In the genomic region with DNA sequence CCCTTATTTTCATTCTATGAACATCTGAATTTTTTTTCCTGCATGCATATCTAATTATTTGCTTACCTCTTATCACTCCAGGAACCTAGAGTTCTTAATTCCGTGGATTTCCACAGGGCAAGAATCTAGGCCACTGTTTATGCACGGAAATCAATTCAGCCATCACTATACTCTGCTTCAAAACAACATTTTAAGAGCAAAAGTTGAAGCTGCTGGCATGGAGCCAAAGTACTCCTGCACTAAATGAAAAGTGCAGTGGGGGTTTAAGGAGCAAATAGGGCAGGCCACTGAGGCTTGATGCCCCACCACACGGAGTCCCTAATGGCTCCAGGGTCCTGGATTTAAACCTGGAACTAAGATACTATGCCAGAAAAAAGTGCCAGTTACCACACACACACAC, we compare ENCODE assay signal across 14 mouse cellular contexts. TPM values are rescaled to one million over a fixed set of nuclear protein-coding genes. Genes with fewer than 3 reads are reported as not detected.
A peak's percentile ranks its signal among the peaks of the same experiment; 100 is the strongest.
DNase-seq lines count a peak whose midpoint lies in the region; ATAC-seq and TF ChIP-seq lines count a peak whose summit lies in the region.
"Had no signal": no experiment of that assay in that cellular context is flagged by ENCODE, and none has a peak within 500 bp of the region (broad histone marks: within the 10 kb centered on the region; RNA-seq: fewer than 3 reads in every experiment).

No protein-coding gene starts in this region.

- intact Hi-C loops in heart, postnatal 25 days (cut with DNase I) = no loop called here

- no peaks in the 10 kb centered on the region for H3K27me3 ChIP-seq in heart, embryonic 16.5 days (ENCODE audit: control insufficient read depth, insufficient read depth, low read length)
- H3K27me3 ChIP-seq in liver, postnatal 0 days (ENCODE audit: insufficient read depth, low read length) = no peaks in the 10 kb centered on the region
- no peaks in the 10 kb centered on the region for H3K27me3 ChIP-seq in liver, embryonic 11.5 days (replicated peaks; ENCODE audit: control insufficient read depth, insufficient read depth, low read length)
- H3K27me3 ChIP-seq: liver, embryonic 13.5 days had no signal

- no peak overlapping the region for H3K4me3 ChIP-seq in heart, embryonic 16.5 days (ENCODE audit: low read length)
- H3K4me3 ChIP-seq in liver, postnatal 0 days (ENCODE audit: low read depth, low read length) = no peak overlapping the region
- no peak overlapping the region for H3K4me3 ChIP-seq in liver, embryonic 11.5 days (ENCODE audit: low read depth, low read length)
- H3K4me3 ChIP-seq: liver, embryonic 13.5 days had no signal

- H3K9ac ChIP-seq in heart, embryonic 16.5 days (ENCODE audit: low read length) = peak overlapping the region; percentile 30; the same call in 1 of the 2 replicates
- no peak overlapping the region for H3K9ac ChIP-seq in liver, postnatal 0 days (replicated peaks)
- H3K9ac ChIP-seq in liver, embryonic 11.5 days (ENCODE audit: low read depth, low read length) = no peak overlapping the region
- H3K9ac ChIP-seq: liver, embryonic 13.5 days had no signal

- peak; percentile 15 to 37 for DNase-seq in adrenal gland, postnatal 36 days
- no peak for DNase-seq in adrenal gland, adult 18-20 months (ENCODE audit: low spot score in 2 of 2)
- DNase-seq in heart, postnatal 25 days (ENCODE audit: low spot score) = no peak
- DNase-seq in liver, postnatal 0 days = peak; percentile 40
- DNase-seq in liver, embryonic 11.5 days (ENCODE audit: low spot score) = no peak
- peak; percentile 27 for DNase-seq in MN1 (ENCODE audit: low spot score)
- no peak for DNase-seq in ovary, postnatal 36 days (ENCODE audit: low spot score)
- DNase-seq: cerebellum, postnatal 36 days; gastrocnemius, postnatal 25 days; liver, embryonic 13.5 days; thymus, postnatal 4 days had no signal

- H3K4me2 ChIP-seq in heart, embryonic 16.5 days (ENCODE audit: low read depth, low read length) = no peak overlapping the region
- H3K4me2 ChIP-seq in liver, postnatal 0 days (ENCODE audit: low read depth, low read length) = no peak overlapping the region
- no peak overlapping the region for H3K4me2 ChIP-seq in liver, embryonic 11.5 days
- H3K4me2 ChIP-seq: liver, embryonic 13.5 days had no signal

- 36% methylated on average over 3 of the region's 3 CpGs for WGBS in heart, embryonic 16.5 days
- 37% methylated on average over 3 of the region's 3 CpGs for WGBS in liver, postnatal 0 days (ENCODE audit: insufficient replicate concordance)
- 59% methylated on average over 3 of the region's 3 CpGs for WGBS in liver, embryonic 11.5 days

- H3K4me1 ChIP-seq in heart, embryonic 16.5 days (ENCODE audit: control insufficient read depth, insufficient read depth, low read length) = peaks cover 46% of the 10 kb centered on the region
- H3K4me1 ChIP-seq in liver, postnatal 0 days (ENCODE audit: insufficient read depth) = 0 out of 2 replicates have a peak, but pooled peaks cover 3% of the 10 kb centered on the region
- H3K4me1 ChIP-seq in liver, embryonic 11.5 days (replicated peaks; ENCODE audit: control insufficient read depth, insufficient read depth, low read length) = peaks cover 35% of the 10 kb centered on the region

- no peaks in the 10 kb centered on the region for H3K9me3 ChIP-seq in heart, embryonic 16.5 days (replicated peaks; ENCODE audit: control insufficient read depth, low read length)
- no peaks in the 10 kb centered on the region for H3K9me3 ChIP-seq in liver, postnatal 0 days (ENCODE audit: low read length)
- H3K9me3 ChIP-seq in liver, embryonic 11.5 days (ENCODE audit: control insufficient read depth, low read length) = no peaks in the 10 kb centered on the region
- H3K9me3 ChIP-seq: liver, embryonic 13.5 days had no signal

- peaks cover 7% of the 10 kb centered on the region for H3K36me3 ChIP-seq in heart, embryonic 16.5 days (ENCODE audit: control insufficient read depth, insufficient read depth)
- H3K36me3 ChIP-seq in liver, postnatal 0 days (replicated peaks; ENCODE audit: insufficient read depth, low read length) = no peaks in the 10 kb centered on the region
- no peaks in the 10 kb centered on the region for H3K36me3 ChIP-seq in liver, embryonic 11.5 days (ENCODE audit: control insufficient read depth, insufficient read depth, low read length)
- H3K36me3 ChIP-seq: liver, embryonic 13.5 days had no signal

- ATAC-seq in heart, embryonic 16.5 days (replicated peaks; ENCODE audit: extremely low read depth, insufficient read depth, low FRiP score) = no peak
- ATAC-seq in liver, postnatal 0 days = peak; percentile 70
- ATAC-seq in liver, embryonic 11.5 days (replicated peaks; ENCODE audit: low FRiP score) = no peak
- ATAC-seq: hindbrain, embryonic 16.5 days had no signal

- no peak for TF ChIP-seq EP300 in liver, postnatal 0 days (IDR thresholded peaks at IDR 0.05; ENCODE audit: low read depth)

- no peak for TF ChIP-seq CTCF in liver, postnatal 0 days (IDR thresholded peaks at IDR 0.05; ENCODE audit: low read depth)

- peak overlapping the region; percentile 48 for H3K27ac ChIP-seq in heart, embryonic 16.5 days (ENCODE audit: low read length)
- no peak overlapping the region for H3K27ac ChIP-seq in liver, postnatal 0 days (ENCODE audit: low read depth)
- no peak overlapping the region for H3K27ac ChIP-seq in liver, embryonic 11.5 days (ENCODE audit: low read depth, low read length)
- H3K27ac ChIP-seq: liver, embryonic 13.5 days; macrophage had no signal

RNA-seq across cellular contexts. Expression of gene Meis1, which starts 47.2 kb away (rescaled TPM):
- total RNA-seq in adrenal gland, postnatal 36 days (2021) = 10 to 100 TPM; 56.0 to 57.4 TPM
- 10 to 100 TPM; 31.2 to 49.4 TPM for total RNA-seq in adrenal gland, adult 18-20 months (2021)
- polyA plus RNA-seq in heart, embryonic 16.5 days (2015; fragmentation: Nextera tagmentation; extraction: Ambion mirVana) = 59.8 and 61.6 TPM in 2 replicates
- 10 to 100 TPM; 26.5 to 31.4 TPM for total RNA-seq in heart, postnatal 25 days (2021)
- polyA plus RNA-seq in liver, postnatal 0 days (2015; fragmentation: Nextera tagmentation; extraction: Ambion mirVana) = 6.7 TPM in 2 replicates
- polyA plus RNA-seq in liver, embryonic 11.5 days (2014; fragmentation: Nextera tagmentation; extraction: Ambion mirVana) = 44.7 and 46.6 TPM in 2 replicates

Comparison
In these comparisons a context has a peak if more than half of its experiments do, and no peak if none do; other contexts are left out.
1. DNase-seq: peak in adrenal gland, postnatal 36 days (2 of 2), liver, postnatal 0 days (single experiment) and MN1 (single experiment); none in adrenal gland, adult 18-20 months (0 of 2), heart, postnatal 25 days (single experiment), liver, embryonic 11.5 days (single experiment) and ovary, postnatal 36 days (single experiment).